In genomic region chrX:150813464-150814138, GRCm38 (mm10) we compare ENCODE assay signal across 8 mouse cellular contexts. TPM values are rescaled to one million over a fixed set of nuclear protein-coding genes. Genes with fewer than 3 reads are reported as not detected.
DNase-seq lines count a peak whose midpoint lies in the region; ATAC-seq and TF ChIP-seq lines count a peak whose summit lies in the region.

No protein-coding gene starts in this region.

- TF ChIP-seq POLR2A in spleen, adult 2 months (IDR thresholded peaks at IDR 0.05; ENCODE audit: low read depth, low read length) = no peak

- no peaks in the 10 kb centered on the region for H3K9me3 ChIP-seq in embryonic facial prominence, embryonic 12.5 days
- H3K9me3 ChIP-seq in heart, embryonic 13.5 days = no peaks in the 10 kb centered on the region
- no peaks in the 10 kb centered on the region for H3K9me3 ChIP-seq in kidney, embryonic 15.5 days (replicated peaks)
- H3K9me3 ChIP-seq in neural tube, embryonic 14.5 days (ENCODE audit: control insufficient read depth, low read length) = no peaks in the 10 kb centered on the region

- WGBS in spleen, adult 2 months = 27% methylated on average over 14 of the region's 16 CpGs
- WGBS in embryonic facial prominence, embryonic 12.5 days = 22% methylated on average over 16 of the region's 16 CpGs
- WGBS in heart, embryonic 13.5 days = 16% methylated on average over 16 of the region's 16 CpGs
- WGBS in kidney, embryonic 15.5 days = 18% methylated on average over 16 of the region's 16 CpGs
- WGBS in neural tube, embryonic 14.5 days = 20% methylated on average over 16 of the region's 16 CpGs

- peak overlapping the region; percentile 45 for H3K4me2 ChIP-seq in embryonic facial prominence, embryonic 12.5 days (replicated peaks)
- H3K4me2 ChIP-seq in heart, embryonic 13.5 days = peak overlapping the region; percentile 71
- peak overlapping the region; percentile 59 for H3K4me2 ChIP-seq in kidney, embryonic 15.5 days
- peak overlapping the region; percentile 46 for H3K4me2 ChIP-seq in neural tube, embryonic 14.5 days (ENCODE audit: low read depth, low read length)

- no peak for TF ChIP-seq CTCF in spleen, adult 2 months (IDR thresholded peaks at IDR 0.05; ENCODE audit: extremely low read depth, insufficient read depth, insufficient read length, insufficient replicate concordance)

- H3K27ac ChIP-seq in spleen, adult 2 months (ENCODE audit: insufficient read depth, low read length) = no peak overlapping the region
- H3K27ac ChIP-seq in embryonic facial prominence, embryonic 12.5 days = peak overlapping the region; percentile 88
- peak overlapping the region; percentile 92 for H3K27ac ChIP-seq in heart, embryonic 13.5 days (replicated peaks)
- peak overlapping the region; percentile 88 for H3K27ac ChIP-seq in kidney, embryonic 15.5 days
- H3K27ac ChIP-seq in neural tube, embryonic 14.5 days (ENCODE audit: low read depth, low read length) = peak overlapping the region; percentile 80

- peak overlapping the region; percentile 66 for H3K4me3 ChIP-seq in spleen, adult 2 months (ENCODE audit: extremely low read depth, insufficient read depth, insufficient read length)
- peak overlapping the region; percentile 46 for H3K4me3 ChIP-seq in embryonic facial prominence, embryonic 12.5 days
- peak overlapping the region; percentile 64 for H3K4me3 ChIP-seq in heart, embryonic 13.5 days
- peak overlapping the region; percentile 56 for H3K4me3 ChIP-seq in kidney, embryonic 15.5 days (replicated peaks)
- H3K4me3 ChIP-seq in neural tube, embryonic 14.5 days (ENCODE audit: low read depth, low read length) = peak overlapping the region; percentile 40

- DNase-seq in spleen, adult 2 months (ENCODE audit: low read depth in 1 of 2, low spot score in 2 of 2) = no peak
- no peak for DNase-seq in spleen, postnatal 14 days (ENCODE audit: low spot score in 2 of 2)
- peak; percentile 9 to 27 for DNase-seq in lung, adult 18-20 months
- DNase-seq in yolk sac, embryonic 10.5 days (ENCODE audit: low spot score) = peak; percentile 38

- peak overlapping the region; percentile 49 for H3K9ac ChIP-seq in embryonic facial prominence, embryonic 12.5 days
- H3K9ac ChIP-seq in heart, embryonic 13.5 days = peak overlapping the region; percentile 80
- H3K9ac ChIP-seq in kidney, embryonic 15.5 days = peak overlapping the region; percentile 31
- H3K9ac ChIP-seq in neural tube, embryonic 14.5 days (replicated peaks; ENCODE audit: low read depth, low read length) = peak overlapping the region; percentile 47

- ATAC-seq in embryonic facial prominence, embryonic 12.5 days (ENCODE audit: insufficient number of reproducible peaks, insufficient read depth, low FRiP score, low TSS enrichment) = peak; percentile 23
- peak; percentile 34; the same call in 1 of the 2 replicates for ATAC-seq in heart, embryonic 13.5 days (ENCODE audit: extremely low read depth, insufficient number of reproducible peaks, low FRiP score, low TSS enrichment)
- ATAC-seq in kidney, embryonic 15.5 days (replicated peaks; ENCODE audit: low FRiP score) = peak; percentile 77
- peak; percentile 72 for ATAC-seq in neural tube, embryonic 14.5 days (ENCODE audit: low read depth)

- H3K36me3 ChIP-seq in spleen, adult 2 months (ENCODE audit: control insufficient read depth, insufficient read depth, low read length) = no peaks in the 10 kb centered on the region
- H3K36me3 ChIP-seq in embryonic facial prominence, embryonic 12.5 days = peaks cover 25% of the 10 kb centered on the region
- peaks cover 34% of the 10 kb centered on the region for H3K36me3 ChIP-seq in heart, embryonic 13.5 days
- H3K36me3 ChIP-seq in kidney, embryonic 15.5 days = peaks cover 31% of the 10 kb centered on the region
- H3K36me3 ChIP-seq in neural tube, embryonic 14.5 days (ENCODE audit: control insufficient read depth, insufficient read depth, low read length) = peaks cover 14% of the 10 kb centered on the region

- H3K27me3 ChIP-seq in spleen, adult 2 months (ENCODE audit: control insufficient read depth, insufficient read depth, low read length) = no peaks in the 10 kb centered on the region
- H3K27me3 ChIP-seq in embryonic facial prominence, embryonic 12.5 days = 0 out of 2 replicates have a peak, but pooled peaks cover 5% of the 10 kb centered on the region
- no peaks in the 10 kb centered on the region for H3K27me3 ChIP-seq in heart, embryonic 13.5 days (replicated peaks)
- peaks cover 10% of the 10 kb centered on the region for H3K27me3 ChIP-seq in kidney, embryonic 15.5 days
- no peaks in the 10 kb centered on the region for H3K27me3 ChIP-seq in neural tube, embryonic 14.5 days (ENCODE audit: control insufficient read depth, insufficient read depth, low read length)

- no peaks in the 10 kb centered on the region; the same call in 1 of the 2 replicates for H3K4me1 ChIP-seq in spleen, adult 2 months (ENCODE audit: control insufficient read depth, insufficient read depth, insufficient read length)
- H3K4me1 ChIP-seq in embryonic facial prominence, embryonic 12.5 days = no peaks in the 10 kb centered on the region
- H3K4me1 ChIP-seq in heart, embryonic 13.5 days = peaks cover 10% of the 10 kb centered on the region
- peaks cover 6% of the 10 kb centered on the region for H3K4me1 ChIP-seq in kidney, embryonic 15.5 days
- no peaks in the 10 kb centered on the region for H3K4me1 ChIP-seq in neural tube, embryonic 14.5 days (ENCODE audit: control insufficient read depth, insufficient read depth, low read length)

RNA-seq across cellular contexts. Expression of gene Maged2, which starts 0.5 kb away (rescaled TPM):
- polyA plus RNA-seq in spleen, adult 2 months (2012; rRNA removed) = 8.5 TPM in 2 replicates
- polyA plus RNA-seq in embryonic facial prominence, embryonic 12.5 days (2016; fragmentation: Nextera tagmentation; extraction: Ambion mirVana) = 589 and 607 TPM in 2 replicates
- 587 and 588 TPM in 2 replicates for polyA plus RNA-seq in heart, embryonic 13.5 days (2015; fragmentation: Nextera tagmentation; extraction: Ambion mirVana)
- polyA plus RNA-seq in kidney, embryonic 15.5 days (2015; fragmentation: Nextera tagmentation; extraction: Ambion mirVana) = 647 and 740 TPM in 2 replicates
- 502 and 520 TPM in 2 replicates for polyA plus RNA-seq in neural tube, embryonic 14.5 days (2014; fragmentation: Nextera tagmentation; extraction: Ambion mirVana)

Comparison
In these comparisons a context has a peak if more than half of its experiments do, and no peak if none do; other contexts are left out.
1. DNase-seq: peak in lung, adult 18-20 months (2 of 2) and yolk sac, embryonic 10.5 days (single experiment); none in spleen, adult 2 months (0 of 2) and spleen, postnatal 14 days (0 of 2).
2. ATAC-seq: peak in every context shown above with its lines; median percentile 77 in kidney, embryonic 15.5 days; 72 in neural tube, embryonic 14.5 days; 34 in heart, embryonic 13.5 days; 23 in embryonic facial prominence, embryonic 12.5 days.
3. RNA of gene Maged2, which starts 0.5 kb away (polyA plus RNA-seq): 647 to 740 TPM in kidney, embryonic 15.5 days, 589 to 607 TPM in embryonic facial prominence, embryonic 12.5 days, 587 to 588 TPM in heart, embryonic 13.5 days and 502 to 520 TPM in neural tube, embryonic 14.5 days; 8.5 TPM in spleen, adult 2 months; every median in the first group is over 10 times any median in the second.
4. Peak in every context shown above with its lines, with median percentiles within 50 percentile points of each other: H3K4me3 ChIP-seq, H3K4me2 ChIP-seq and H3K9ac ChIP-seq.